Mouse (Mus musculus) bone marrow macrophage, adult 2 months (primary cell): ENCODE data around the gene Abca2. TPM values are rescaled to one million over a fixed set of nuclear protein-coding genes. Genes with fewer than 3 reads are reported as not detected.
"Not testable (repeated sequence)": the region's sequence is repeated elsewhere in the genome, so short reads cannot be mapped to it uniquely, and the experiment has no call there.

ENCODE experiments used
- H3K27ac ChIP-seq: 2 replicates; pipeline ENCODE4 v1.5.1; 2012; ENCODE audit warnings: low read depth, low read length; ENCODE audit not compliant: insufficient read depth
- H3K4me1 ChIP-seq: 2 replicates; pipeline ENCODE4 v1.6.1; 2012; ENCODE audit warnings: low read length; ENCODE audit not compliant: control insufficient read depth, insufficient read depth
- H3K4me3 ChIP-seq: 2 replicates; pipeline ENCODE4 v1.5.1; 2012; ENCODE audit warnings: mild to moderate bottlenecking, low read length, moderate library complexity; ENCODE audit not compliant: insufficient read depth
- CTCF ChIP-seq: IDR thresholded peaks from 2 replicates; pipeline ENCODE4 v1.5.1; 2012; ENCODE audit warnings: low read depth, mild to moderate bottlenecking, low read length, moderate library complexity
- POLR2A ChIP-seq: IDR thresholded peaks from 2 replicates; pipeline ENCODE4 v1.6.1; 2012; ENCODE audit warnings: mild to moderate bottlenecking, low read depth, low read length, borderline replicate concordance
- polyA plus RNA-seq: library from polyadenylated mRNA; stranded (reverse); fragments of >200 nt; gene quantifications from 2 replicates; pipeline ENCODE4 v1.2.4, GENCODE M21; 2012; ENCODE audit not compliant: missing spikeins, insufficient read depth, insufficient read length

The Abca2 gene
- polyA plus RNA-seq, 1 experiment: 16.4 TPM

DNA sequence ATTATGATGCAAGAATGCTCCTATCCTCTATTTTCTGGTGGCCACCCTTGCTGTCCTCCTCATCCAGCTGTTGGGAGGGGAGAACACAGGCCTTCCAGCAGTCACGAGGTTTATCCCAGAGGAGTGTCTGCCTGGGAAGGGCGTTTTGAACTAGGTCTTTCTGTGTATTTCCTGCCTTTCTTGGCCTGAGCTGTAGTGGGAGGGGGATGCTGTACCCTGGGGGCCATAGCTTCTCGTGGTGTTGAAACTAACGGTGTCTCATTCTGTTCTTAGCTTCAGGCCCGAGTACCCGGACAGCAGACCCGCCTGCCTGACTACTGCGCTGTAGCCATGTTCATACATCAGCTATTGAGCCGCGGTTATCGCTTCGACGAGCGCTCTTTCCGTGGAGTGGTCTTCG lies 28.2 kb upstream of the Abca2 start:
- TF ChIP-seq POLR2A (no peak), CTCF (no peak)
- H3K27ac ChIP-seq: no peak overlapping the region
- H3K4me3 ChIP-seq: no peak overlapping the region
- H3K4me1 ChIP-seq: no peaks in the 10 kb centered on the region; the same call in 1 of the 2 replicates

DNA sequence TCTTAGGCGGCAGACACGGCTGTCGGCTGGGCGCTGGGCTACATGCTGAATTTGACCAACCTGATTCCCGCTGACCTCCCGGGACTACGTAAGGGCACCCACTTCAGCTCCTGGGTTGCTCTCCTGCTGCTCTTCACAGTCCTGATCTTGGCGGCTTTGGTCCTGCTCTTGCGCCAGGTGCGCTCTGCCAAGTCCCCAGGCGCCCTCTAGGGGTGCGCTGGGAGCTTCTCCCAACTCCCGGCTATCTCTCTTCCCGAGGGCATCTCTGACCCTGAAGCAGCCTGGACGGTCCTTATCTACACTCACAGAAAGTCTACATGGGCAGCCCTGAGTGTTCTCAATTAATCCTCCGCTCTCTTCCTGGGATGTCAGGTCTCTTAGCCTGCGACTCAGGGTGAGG lies 27.7 kb upstream of the Abca2 start:
- TF ChIP-seq POLR2A (no peak), CTCF (peak; percentile 41)

GRCm38 (mm10) chr2:25402377-25402971 lies 26.0 kb upstream of the Abca2 start:
- no peaks in the 10 kb centered on the region; the same call in 1 of the 2 replicates for H3K4me1 ChIP-seq
- TF ChIP-seq CTCF (peak; percentile 70), POLR2A (no peak)
- no peak overlapping the region for H3K27ac ChIP-seq
- H3K4me3 ChIP-seq: peak overlapping the region; percentile 61

More for the DNA sequence above, 27.7 kb upstream of the Abca2 start:
- H3K27ac ChIP-seq: no peak overlapping the region
- no peaks in the 10 kb centered on the region; the same call in 1 of the 2 replicates for H3K4me1 ChIP-seq
- H3K4me3 ChIP-seq: no peak overlapping the region

- no peak overlapping the region for H3K27ac ChIP-seq
- peak overlapping the region; percentile 61 for H3K4me3 ChIP-seq
- no peak for TF ChIP-seq POLR2A
- TF ChIP-seq CTCF: no peak
- no peaks in the 10 kb centered on the region; the same call in 1 of the 2 replicates for H3K4me1 ChIP-seq
Observed at GRCm38 (mm10) chr2:25402972-25403601, 25.4 kb upstream of the Abca2 start.

DNA sequence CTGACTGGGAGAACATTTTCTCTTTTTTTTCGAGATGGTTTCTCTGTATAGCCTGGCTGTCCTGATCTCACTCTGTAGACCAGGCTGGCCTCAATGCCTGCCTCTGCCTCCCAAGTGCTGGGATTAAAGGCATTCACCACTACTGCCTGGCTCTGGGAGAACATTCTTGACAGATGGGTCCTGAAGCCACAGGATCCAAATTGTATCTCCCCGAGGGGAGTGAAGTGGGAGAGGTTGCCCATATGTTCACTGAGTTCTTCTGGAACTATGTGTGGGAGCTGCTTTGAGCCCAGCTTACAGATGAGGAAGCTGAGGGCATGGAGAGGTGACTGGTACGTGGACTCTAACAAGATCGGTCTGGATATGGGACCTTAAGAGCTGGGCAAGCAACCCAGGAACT lies 24.5 kb upstream of the Abca2 start:
- Histone ChIP-seq H3K4me1 (no peaks in the 10 kb centered on the region; the same call in 1 of the 2 replicates), H3K4me3 (no peak overlapping the region), H3K27ac (no peak overlapping the region)
- no peak for TF ChIP-seq POLR2A
- no peak for TF ChIP-seq CTCF

- H3K4me3 ChIP-seq: no peak overlapping the region
- TF ChIP-seq POLR2A (no peak), CTCF (no peak)
- H3K4me1 ChIP-seq: no peaks in the 10 kb centered on the region
- no peak overlapping the region for H3K27ac ChIP-seq
Observed at GRCm38 (mm10) chr2:25408908-25409307, 19.6 kb upstream of the Abca2 start.

- not testable (repeated sequence) for H3K4me3 ChIP-seq, H3K4me1 ChIP-seq, H3K27ac ChIP-seq
Observed at GRCm38 (mm10) chr2:25413436-25413835, 15.1 kb upstream of the Abca2 start.

GRCm38 (mm10) chr2:25417426-25417825 lies 11.1 kb upstream of the Abca2 start:
- H3K4me1 ChIP-seq: peaks cover 3% of the 10 kb centered on the region
- H3K27ac ChIP-seq: no peak overlapping the region
- TF ChIP-seq POLR2A (no peak), CTCF (no peak)
- no peak overlapping the region for H3K4me3 ChIP-seq

DNA sequence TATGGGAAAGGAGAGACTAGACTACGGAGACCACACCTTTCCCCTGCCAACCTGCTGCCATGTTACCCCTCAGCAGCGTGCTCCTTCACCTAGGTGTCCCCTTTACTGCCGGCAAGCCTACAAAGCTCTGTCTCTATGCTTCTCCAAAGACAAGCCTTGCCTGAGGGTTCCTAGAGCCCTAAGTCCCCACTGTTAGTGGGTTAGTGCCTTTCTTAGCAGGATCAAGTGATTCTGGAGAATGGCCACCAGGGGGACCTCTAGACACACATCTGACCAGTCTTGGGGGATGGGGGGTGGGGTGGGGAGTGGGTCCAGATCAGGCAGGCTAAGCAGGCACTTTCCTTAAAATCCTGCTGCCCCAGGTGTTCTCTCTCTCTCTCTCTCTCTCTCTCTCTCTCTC lies 6.6 kb upstream of the Abca2 start:
- H3K27ac ChIP-seq: peak overlapping the region; percentile 89; the same call in 1 of the 2 replicates
- no peak overlapping the region for H3K4me3 ChIP-seq
- TF ChIP-seq CTCF: peak; percentile 62
- TF ChIP-seq POLR2A: no peak
- peaks cover 25% of the 10 kb centered on the region for H3K4me1 ChIP-seq

DNA sequence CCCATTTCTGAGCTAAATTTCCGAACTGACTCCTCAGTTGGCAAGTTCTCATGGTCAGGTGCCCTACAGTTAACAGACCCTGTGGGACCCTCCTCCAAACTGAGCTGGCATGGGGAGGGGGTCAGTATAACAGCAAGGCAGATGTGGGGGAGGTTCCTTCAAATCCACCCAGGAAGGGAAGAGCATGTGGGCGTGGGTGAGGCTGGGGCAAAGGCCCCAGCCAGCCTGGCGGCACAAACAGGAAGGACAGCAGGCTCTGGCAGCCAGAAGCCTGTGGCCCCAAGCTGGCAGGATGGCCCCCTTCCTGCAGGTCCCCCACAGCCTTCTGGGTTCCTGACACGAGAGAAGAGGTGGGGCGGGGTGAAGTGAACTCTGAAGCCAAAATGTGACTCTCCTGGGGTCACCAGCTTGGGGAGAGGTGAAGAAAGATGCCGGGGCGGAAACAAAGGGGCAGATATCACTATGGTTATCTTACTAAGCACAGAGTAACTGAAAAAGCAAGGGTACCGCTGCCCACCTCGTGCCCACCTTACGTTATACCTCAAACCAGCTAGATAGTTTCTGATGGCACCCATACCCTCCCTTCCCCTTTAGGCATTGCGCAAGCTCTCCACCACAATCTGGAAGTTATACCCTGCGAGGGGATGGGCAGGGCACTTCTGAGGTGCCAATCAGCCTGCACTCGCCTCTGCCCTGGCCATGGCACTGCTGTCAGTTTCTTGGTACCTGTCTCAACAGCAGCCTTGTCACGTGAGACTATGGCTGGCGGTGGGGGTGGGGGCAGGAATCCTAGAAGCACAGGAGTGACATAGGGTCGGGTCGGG lies 5.7 kb upstream of the Abca2 start, which contains the start of gene Fut7:
Gene Fut7, plus strand, starts transcription at position 681 of the 824 bp plus-strand sequence.
- peaks cover 25% of the 10 kb centered on the region for H3K4me1 ChIP-seq

DNA sequence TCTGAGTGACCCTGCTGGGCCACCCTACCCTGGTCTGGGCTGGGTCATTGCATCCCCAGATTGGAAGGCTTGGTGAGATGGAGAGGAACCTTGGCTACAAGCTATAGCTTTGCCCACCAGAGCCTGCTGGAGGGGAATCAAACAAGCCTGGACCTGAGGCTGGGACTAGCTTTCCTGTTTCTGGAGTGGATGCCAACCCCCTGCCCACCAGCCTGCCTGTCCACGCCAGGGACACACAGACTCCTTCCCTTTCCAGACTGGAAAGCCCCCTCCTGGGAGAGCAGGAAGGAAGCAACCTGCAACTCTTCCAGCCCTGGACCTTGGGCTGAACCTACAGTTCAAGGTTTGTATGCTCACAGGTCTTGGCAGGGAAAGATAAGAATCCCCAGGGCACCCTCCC lies 4.9 kb upstream of the Abca2 start:
- H3K4me3 ChIP-seq: no peak overlapping the region
- H3K4me1 ChIP-seq: peaks cover 28% of the 10 kb centered on the region
- TF ChIP-seq CTCF (no peak), POLR2A (no peak)
- H3K27ac ChIP-seq: no peak overlapping the region

More for the DNA sequence above, 5.7 kb upstream of the Abca2 start, which contains the start of gene Fut7:
- TF ChIP-seq CTCF (no peak), POLR2A (no peak; the same call in 1 of the 2 replicates)
- Histone ChIP-seq H3K27ac (peak within 1 kb of the TSS; percentile 89), H3K4me3 (peak within 1 kb of the TSS; percentile 32; the same call in 1 of the 2 replicates)
